Mouse (Mus musculus) left cerebral cortex, adult 11 months (tissue): ENCODE measurements around the gene Tmem59l.

Experiments
- DNase-seq: peaks from one replicate; pipeline ENCODE4 v3.0.0; 2022; ENCODE audit warnings: low spot score

The Tmem59l gene

GRCm38 (mm10) chr8:70460199-70460598 is 27.0 kb downstream of the Tmem59l start:
- no peak for DNase-seq

- DNase-seq, result no peak
Measured at GRCm38 (mm10) chr8:70459636-70460035, 27.5 kb downstream of the Tmem59l start.

GRCm38 (mm10) chr8:70458462-70458861 is 28.7 kb downstream of the Tmem59l start:
- DNase-seq, result no peak

GRCm38 (mm10) chr8:70457882-70458281 is 29.3 kb downstream of the Tmem59l start:
- DNase-seq, result no peak

GRCm38 (mm10) chr8:70456996-70457395 is 30.2 kb downstream of the Tmem59l start:
- DNase-seq, result no peak

- no peak for DNase-seq
Measured at GRCm38 (mm10) chr8:70453852-70454251, 33.3 kb downstream of the Tmem59l start.

GRCm38 (mm10) chr8:70452196-70452966 is 34.8 kb downstream of the Tmem59l start:
- no peak for DNase-seq

- DNase-seq, result peak; percentile 32
Measured at GRCm38 (mm10) chr8:70447639-70448420, 39.3 kb downstream of the Tmem59l start.

GRCm38 (mm10) chr8:70445988-70446387 is 41.2 kb downstream of the Tmem59l start:
- no peak for DNase-seq

- DNase-seq, result no peak
Measured at GRCm38 (mm10) chr8:70443326-70443725, 43.8 kb downstream of the Tmem59l start.

GRCm38 (mm10) chr8:70441565-70441964 is 45.6 kb downstream of the Tmem59l start:
- DNase-seq, result no peak

- no peak for DNase-seq
Measured at GRCm38 (mm10) chr8:70440246-70440645, 46.9 kb downstream of the Tmem59l start.

GRCm38 (mm10) chr8:70439848-70440179 is 47.3 kb downstream of the Tmem59l start:
- no peak for DNase-seq

- peak; percentile 92 for DNase-seq
Measured at GRCm38 (mm10) chr8:70439055-70439847, 47.9 kb downstream of the Tmem59l start, which contains the start of gene Crtc1. Gene Crtc1 (minus strand): TSS chr8:70439579.

GRCm38 (mm10) chr8:70438423-70438822 is 48.7 kb downstream of the Tmem59l start:
- DNase-seq, result no peak

GRCm38 (mm10) chr8:70435156-70435555 is 52.0 kb downstream of the Tmem59l start:
- DNase-seq, result no peak
